Mouse (Mus musculus) embryo, embryonic 10.5 days (tissue): Measurements from ENCODE around the gene Tsga13.

ENCODE experiments used
- DNase-seq: peaks from one replicate; pipeline ENCODE4 v3.0.0-alpha.2; 2015; ENCODE audit warnings: low spot score

Gene Tsga13

GRCm38 (mm10) chr6:30855956-30856355, 59.4 kb downstream of the Tsga13 start:
- DNase-seq = no peak

GRCm38 (mm10) chr6:30855205-30855604, 60.2 kb downstream of the Tsga13 start:
- no peak for DNase-seq

- no peak for DNase-seq
Measured at GRCm38 (mm10) chr6:30849818-30850217, 65.6 kb downstream of the Tsga13 start.
